Comparison of ENCODE assay signal across 8 mouse cellular contexts in genomic region chr15:94403461-94404070, GRCm38 (mm10).
A peak's percentile ranks its signal among the peaks of the same experiment; 100 is the strongest.
DNase-seq lines count a peak whose midpoint lies in the region; ATAC-seq and TF ChIP-seq lines count a peak whose summit lies in the region.

No protein-coding gene starts in this region.

- in situ Hi-C loops in ES-E14 (cut with MboI; ENCODE audit: low sequenced_read_pairs in 2 of 2, unreplicated experiment in 2 of 2), result no loop called here

- no peak for DNase-seq in heart, postnatal 25 days (ENCODE audit: low spot score)
- DNase-seq in ES-E14 (ENCODE audit: low read depth, low spot score), result no peak
- DNase-seq in forebrain, embryonic 10.5 days (ENCODE audit: extremely low spot score, low spot score), result no peak
- DNase-seq in cerebellum, postnatal 4 days (ENCODE audit: low spot score in 2 of 2), result no peak
- no peak for DNase-seq in adrenal gland, postnatal 14 days

- no peaks in the 10 kb centered on the region for H3K36me3 ChIP-seq in heart, embryonic 11.5 days (ENCODE audit: control insufficient read depth, insufficient read depth, low read length)
- H3K36me3 ChIP-seq in ES-E14 (ENCODE audit: control insufficient read depth, insufficient read depth, low read length, poor library complexity, severe bottlenecking), result no peaks in the 10 kb centered on the region
- H3K36me3 ChIP-seq in forebrain, embryonic 10.5 days (replicated peaks), result peaks cover 7% of the 10 kb centered on the region
- no peaks in the 10 kb centered on the region for H3K36me3 ChIP-seq in intestine, postnatal 0 days (ENCODE audit: control insufficient read depth, insufficient read depth)
- H3K36me3 ChIP-seq in neural tube, embryonic 15.5 days, result no peaks in the 10 kb centered on the region

- peak overlapping the region; percentile 69 for H3K4me3 ChIP-seq in heart, embryonic 11.5 days (ENCODE audit: low read depth, low read length)
- peak overlapping the region; percentile 78 to 88 for H3K4me3 ChIP-seq in ES-E14 (ENCODE audit: insufficient read depth in 1 of 2, low read depth in 1 of 2, low read length in 2 of 2, poor library complexity in 1 of 2, severe bottlenecking in 1 of 2)
- H3K4me3 ChIP-seq in forebrain, embryonic 10.5 days, result peak overlapping the region; percentile 86
- H3K4me3 ChIP-seq in intestine, postnatal 0 days (ENCODE audit: low read depth, low read length), result peak overlapping the region; percentile 56
- H3K4me3 ChIP-seq in neural tube, embryonic 15.5 days (replicated peaks), result peak overlapping the region; percentile 61

- H3K9ac ChIP-seq in heart, embryonic 11.5 days (ENCODE audit: low read depth, low read length), result peak overlapping the region; percentile 77
- H3K9ac ChIP-seq in ES-E14 (ENCODE audit: insufficient read depth, low read depth, low read length, poor library complexity, severe bottlenecking), result peak overlapping the region; percentile 74
- peak overlapping the region; percentile 48 for H3K9ac ChIP-seq in intestine, postnatal 0 days (ENCODE audit: low read depth, low read length)
- H3K9ac ChIP-seq in neural tube, embryonic 15.5 days (replicated peaks), result peak overlapping the region; percentile 60

- peaks cover 28% of the 10 kb centered on the region for H3K27me3 ChIP-seq in heart, embryonic 11.5 days (ENCODE audit: control insufficient read depth, insufficient read depth, low read length)
- peaks cover 48% of the 10 kb centered on the region for H3K27me3 ChIP-seq in forebrain, embryonic 10.5 days (ENCODE audit: poor library complexity, severe bottlenecking)
- H3K27me3 ChIP-seq in intestine, postnatal 0 days (replicated peaks; ENCODE audit: control insufficient read depth, insufficient read depth, low read length), result peaks cover 25% of the 10 kb centered on the region
- peaks cover 8% of the 10 kb centered on the region; the same call in 1 of the 2 replicates for H3K27me3 ChIP-seq in neural tube, embryonic 15.5 days (replicated peaks)

- H3K4me1 ChIP-seq in heart, embryonic 11.5 days (ENCODE audit: control insufficient read depth, insufficient read depth, low read length), result peaks cover 5% of the 10 kb centered on the region; the same call in 1 of the 2 replicates
- H3K4me1 ChIP-seq in ES-E14 (ENCODE audit: control insufficient read depth in 2 of 2, insufficient read depth in 2 of 2, low read length in 2 of 2, poor library complexity in 1 of 2), result peaks cover 0 to 5% of the 10 kb centered on the region in 2 experiments; a peak in 1 of 4 replicates
- peaks cover 39% of the 10 kb centered on the region for H3K4me1 ChIP-seq in forebrain, embryonic 10.5 days
- H3K4me1 ChIP-seq in intestine, postnatal 0 days (replicated peaks; ENCODE audit: control insufficient read depth, insufficient read depth, low read length), result no peaks in the 10 kb centered on the region
- peaks cover 23% of the 10 kb centered on the region for H3K4me1 ChIP-seq in neural tube, embryonic 15.5 days

- H3K4me2 ChIP-seq in heart, embryonic 11.5 days, result peak overlapping the region; percentile 100
- peak overlapping the region; percentile 82 for H3K4me2 ChIP-seq in intestine, postnatal 0 days (replicated peaks; ENCODE audit: low read depth)
- H3K4me2 ChIP-seq in neural tube, embryonic 15.5 days, result peak overlapping the region; percentile 98

- no peak overlapping the region for H3K27ac ChIP-seq in heart, embryonic 11.5 days (ENCODE audit: low read depth, low read length)
- H3K27ac ChIP-seq in ES-E14 (ENCODE audit: insufficient read depth, low read depth, low read length, poor library complexity, severe bottlenecking), result no peak overlapping the region
- peak overlapping the region; percentile 90 for H3K27ac ChIP-seq in forebrain, embryonic 10.5 days
- no peak overlapping the region for H3K27ac ChIP-seq in intestine, postnatal 0 days (ENCODE audit: low read depth, low read length)
- H3K27ac ChIP-seq in neural tube, embryonic 15.5 days (replicated peaks), result peak overlapping the region; percentile 67

- 0 out of 2 replicates have a peak, but pooled peaks have one; percentile 50 for ATAC-seq in heart, embryonic 11.5 days (replicated peaks; ENCODE audit: insufficient number of reproducible peaks, low FRiP score, low TSS enrichment)
- no peak; the same call in 1 of the 2 replicates for ATAC-seq in intestine, postnatal 0 days
- peak; percentile 67 for ATAC-seq in neural tube, embryonic 15.5 days (ENCODE audit: low FRiP score)

- WGBS in heart, embryonic 11.5 days (ENCODE audit: insufficient replicate concordance), result 3% methylated on average over 34 of the region's 34 CpGs
- 2% methylated on average over 34 of the region's 34 CpGs for WGBS in forebrain, embryonic 10.5 days
- WGBS in intestine, postnatal 0 days, result 2% methylated on average over 34 of the region's 34 CpGs
- under 1% methylated on average over 34 of the region's 34 CpGs for WGBS in neural tube, embryonic 15.5 days

- no peak for TF ChIP-seq CTCF in intestine, postnatal 0 days (IDR thresholded peaks at IDR 0.05; ENCODE audit: low read depth)

- H3K9me3 ChIP-seq in heart, embryonic 11.5 days (replicated peaks; ENCODE audit: control insufficient read depth, low read length), result no peaks in the 10 kb centered on the region
- H3K9me3 ChIP-seq in ES-E14 (ENCODE audit: control insufficient read depth, insufficient read depth, low read depth, low read length), result no peaks in the 10 kb centered on the region
- no peaks in the 10 kb centered on the region for H3K9me3 ChIP-seq in forebrain, embryonic 10.5 days
- no peaks in the 10 kb centered on the region for H3K9me3 ChIP-seq in intestine, postnatal 0 days (ENCODE audit: control insufficient read depth)
- H3K9me3 ChIP-seq in neural tube, embryonic 15.5 days (replicated peaks), result no peaks in the 10 kb centered on the region

- intact Hi-C loops in heart, postnatal 25 days (cut with DNase I), result no loop called here

TF ChIP-seq in ES-E14, 5 proteins besides CTCF, POLR2A, EP300 and RAD21:
- no peak for TF ChIP-seq ZC3H11A (IDR thresholded peaks at IDR 0.05; ENCODE audit: borderline replicate concordance, low read depth, low read length)
- TF ChIP-seq MAFK (IDR thresholded peaks at IDR 0.05; ENCODE audit: insufficient read depth, low read depth, low read length), result no peak
- no peak for TF ChIP-seq ZNF384 (IDR thresholded peaks at IDR 0.05; ENCODE audit: low read depth, low read length)
- no peak for TF ChIP-seq HCFC1 (IDR thresholded peaks at IDR 0.05; ENCODE audit: borderline replicate concordance, insufficient read depth, low read length)
- TF ChIP-seq CHD2 (IDR thresholded peaks at IDR 0.05; ENCODE audit: low read depth, low read length), result no peak

Comparison
In these comparisons a context has a peak if more than half of its experiments do, and no peak if none do; other contexts are left out.
1. H3K27ac ChIP-seq: peak in forebrain, embryonic 10.5 days (single experiment) and neural tube, embryonic 15.5 days (single experiment); none in heart, embryonic 11.5 days (single experiment), ES-E14 (single experiment) and intestine, postnatal 0 days (single experiment).
2. Peak in every context shown above with its lines, with median percentiles within 50 percentile points of each other: H3K4me2 ChIP-seq, H3K4me3 ChIP-seq and H3K9ac ChIP-seq.